Mouse (Mus musculus): ENCODE measurements around the gene Myh14.

GRCm38 (mm10) chr7:44595131-44595561 is 75.5 kb downstream of the Myh14 start:
- no peak for TF ChIP-seq CTCF (IDR thresholded peaks at IDR 0.05; ENCODE audit: low read depth)
- no peak for TF ChIP-seq EP300 (optimal IDR thresholded peaks at IDR 0.05)
